Mouse (Mus musculus) heart, adult 9 months (tissue): ENCODE measurements around the gene Rgs7bp.

ENCODE experiments used
- DNase-seq, 2 experiments: peaks; one replicate each; pipeline ENCODE4 v3.0.0; 2022; ENCODE audit warnings: low spot score in 2 of 2

Gene Rgs7bp

GRCm38 (mm10) chr13:105008891-105009290 is 45.8 kb downstream of the Rgs7bp start:
- DNase-seq: no peak

GRCm38 (mm10) chr13:105002831-105003157 is 51.9 kb downstream of the Rgs7bp start:
- DNase-seq: no peak

- no peak for DNase-seq
Observed at GRCm38 (mm10) chr13:105002132-105002830, 52.4 kb downstream of the Rgs7bp start.

GRCm38 (mm10) chr13:105001714-105002113 is 53.0 kb downstream of the Rgs7bp start:
- no peak for DNase-seq

- no peak for DNase-seq
Observed at GRCm38 (mm10) chr13:104988811-104989258, 65.9 kb downstream of the Rgs7bp start.

GRCm38 (mm10) chr13:104988009-104988540 is 66.7 kb downstream of the Rgs7bp start:
- DNase-seq: no peak

- DNase-seq: no peak
Observed at GRCm38 (mm10) chr13:104985691-104986090, 69.0 kb downstream of the Rgs7bp start.

- no peak for DNase-seq
Observed at GRCm38 (mm10) chr13:104983989-104984388, 70.7 kb downstream of the Rgs7bp start.

GRCm38 (mm10) chr13:104982781-104983353 is 71.9 kb downstream of the Rgs7bp start:
- DNase-seq: no peak

GRCm38 (mm10) chr13:104978176-104978575 is 76.6 kb downstream of the Rgs7bp start:
- DNase-seq: no peak

GRCm38 (mm10) chr13:104967486-104967885 is 87.2 kb downstream of the Rgs7bp start:
- no peak for DNase-seq

- no peak for DNase-seq
Observed at GRCm38 (mm10) chr13:104963716-104964115, 91.0 kb downstream of the Rgs7bp start.

- DNase-seq: no peak
Observed at GRCm38 (mm10) chr13:104962716-104963411, 91.9 kb downstream of the Rgs7bp start.

- DNase-seq: no peak
Observed at GRCm38 (mm10) chr13:104962166-104962565, 92.6 kb downstream of the Rgs7bp start.

- peak in 1 of 2 experiments; percentile 3 for DNase-seq
Observed at GRCm38 (mm10) chr13:104960951-104961715, 93.6 kb downstream of the Rgs7bp start.

GRCm38 (mm10) chr13:104960206-104960928 is 94.4 kb downstream of the Rgs7bp start:
- DNase-seq: no peak

GRCm38 (mm10) chr13:104959733-104960132 is 95.0 kb downstream of the Rgs7bp start:
- no peak for DNase-seq

GRCm38 (mm10) chr13:104947958-104948357 is 106.8 kb downstream of the Rgs7bp start:
- DNase-seq: peak; percentile 26 to 63

GRCm38 (mm10) chr13:104940483-104940882 is 114.2 kb downstream of the Rgs7bp start:
- no peak for DNase-seq

- DNase-seq: peak in 1 of 2 experiments; percentile 28
Observed at GRCm38 (mm10) chr13:104939856-104940255, 114.9 kb downstream of the Rgs7bp start.

GRCm38 (mm10) chr13:104938966-104939593 is 115.7 kb downstream of the Rgs7bp start:
- DNase-seq: no peak
